Mouse (Mus musculus): ENCODE measurements around the gene Lrig1. TPM values are rescaled to one million over a fixed set of nuclear protein-coding genes. Genes with fewer than 3 reads are reported as not detected.

Lrig1 gene
- total RNA-seq, 1 experiment from 2014 or later = 18.5 TPM

GRCm38 (mm10) chr6:94647574-94648430 lies 52.2 kb downstream of the Lrig1 start:
- peak; percentile 78 for DNase-seq

- DNase-seq = no peak
Measured at GRCm38 (mm10) chr6:94646902-94647301, 53.1 kb downstream of the Lrig1 start.

- DNase-seq = no peak
Measured at GRCm38 (mm10) chr6:94646274-94646863, 53.6 kb downstream of the Lrig1 start.

- no peak for DNase-seq
Measured at GRCm38 (mm10) chr6:94645723-94646122, 54.2 kb downstream of the Lrig1 start.

- DNase-seq = no peak
Measured at GRCm38 (mm10) chr6:94644641-94645040, 55.3 kb downstream of the Lrig1 start.

GRCm38 (mm10) chr6:94643989-94644388 lies 56.0 kb downstream of the Lrig1 start:
- DNase-seq = no peak

- no peak for DNase-seq
Measured at GRCm38 (mm10) chr6:94642048-94642447, 57.9 kb downstream of the Lrig1 start.

- DNase-seq = peak; percentile 59
Measured at GRCm38 (mm10) chr6:94640297-94640696, 59.7 kb downstream of the Lrig1 start.

- no peak for DNase-seq
Measured at GRCm38 (mm10) chr6:94637024-94637434, 62.9 kb downstream of the Lrig1 start.

- no peak for DNase-seq
Measured at GRCm38 (mm10) chr6:94635343-94635742, 64.6 kb downstream of the Lrig1 start.

- DNase-seq = no peak
Measured at GRCm38 (mm10) chr6:94634710-94635109, 65.2 kb downstream of the Lrig1 start.

- DNase-seq = no peak
Measured at GRCm38 (mm10) chr6:94634274-94634673, 65.7 kb downstream of the Lrig1 start.

GRCm38 (mm10) chr6:94631779-94632082 lies 68.2 kb downstream of the Lrig1 start:
- DNase-seq = no peak

- no peak for DNase-seq
Measured at GRCm38 (mm10) chr6:94631051-94631778, 68.7 kb downstream of the Lrig1 start.

GRCm38 (mm10) chr6:94628787-94629186 lies 71.2 kb downstream of the Lrig1 start:
- no peak for DNase-seq

- DNase-seq = no peak
Measured at GRCm38 (mm10) chr6:94627714-94628595, 72.0 kb downstream of the Lrig1 start.

- no peak for DNase-seq
Measured at GRCm38 (mm10) chr6:94626807-94627206, 73.2 kb downstream of the Lrig1 start.

- DNase-seq = no peak
Measured at GRCm38 (mm10) chr6:94625896-94626295, 74.1 kb downstream of the Lrig1 start.

GRCm38 (mm10) chr6:94624543-94624942 lies 75.4 kb downstream of the Lrig1 start:
- no peak for DNase-seq

GRCm38 (mm10) chr6:94622983-94623382 lies 77.0 kb downstream of the Lrig1 start:
- peak; percentile 79 for DNase-seq

- peak; percentile 38 for DNase-seq
Measured at GRCm38 (mm10) chr6:94620801-94621301, 79.1 kb downstream of the Lrig1 start.

- DNase-seq = peak; percentile 21
Measured at GRCm38 (mm10) chr6:94620287-94620686, 79.7 kb downstream of the Lrig1 start.

Measured in adrenal gland, postnatal 14 days (tissue).